Mouse (Mus musculus): ENCODE data around the gene Gm20388. TPM values are rescaled to one million over a fixed set of nuclear protein-coding genes. Genes with fewer than 3 reads are reported as not detected.
A peak's percentile ranks its signal among the peaks of the same experiment; 100 is the strongest.
"Not testable (repeated sequence)": the region's sequence is repeated elsewhere in the genome, so short reads cannot be mapped to it uniquely, and the experiment has no call there.

The Gm20388 gene
- polyA plus RNA-seq, 1 experiment from 2014 or later: not detected

DNA sequence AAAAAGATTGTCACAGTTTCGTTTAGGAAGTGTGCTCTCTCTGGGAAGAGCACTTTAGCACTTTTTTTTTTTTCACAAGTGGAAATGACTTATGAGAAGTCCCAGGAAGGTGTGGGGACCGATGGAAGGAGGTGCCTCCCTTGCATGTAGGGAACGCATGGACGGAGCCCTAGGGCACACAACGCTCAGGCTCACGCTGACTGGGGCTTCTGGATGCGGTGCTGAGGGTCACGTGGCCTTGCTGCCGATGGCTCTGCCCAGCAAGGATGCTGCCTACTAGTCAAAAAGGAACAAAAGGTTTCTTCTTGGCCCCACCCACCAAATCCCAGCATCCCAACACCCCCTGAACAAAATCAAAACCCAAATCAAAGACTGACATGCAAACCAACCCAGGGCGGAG lies 2718.7 kb downstream of the Gm20388 start:
- WGBS: 61% methylated on average over 10 of the region's 10 CpGs
- Histone ChIP-seq H3K4me1 (replicated peaks; ENCODE audit: control insufficient read depth, insufficient read depth, low read length) (no peaks in the 10 kb centered on the region; the same call in 1 of the 2 replicates), H3K4me2 (replicated peaks; ENCODE audit: low read depth) (no peak overlapping the region), H3K36me3 (ENCODE audit: control insufficient read depth, insufficient read depth) (peaks cover 13% of the 10 kb centered on the region; the same call in 1 of the 2 replicates), H3K27me3 (replicated peaks; ENCODE audit: control insufficient read depth, insufficient read depth, low read length) (no peaks in the 10 kb centered on the region), H3K4me3 (ENCODE audit: low read depth, low read length) (no peak overlapping the region), H3K9ac (ENCODE audit: low read depth, low read length) (no peak overlapping the region), H3K9me3 (ENCODE audit: control insufficient read depth) (no peaks in the 10 kb centered on the region), H3K27ac (ENCODE audit: low read depth, low read length) (no peak overlapping the region)
- TF ChIP-seq CTCF (IDR thresholded peaks at IDR 0.05; ENCODE audit: low read depth): no peak
- no peak for ATAC-seq

GRCm38 (mm10) chr8:122630696-122631095 lies 2720.1 kb downstream of the Gm20388 start:
- WGBS: 52% methylated on average over 22 of the region's 22 CpGs
- peaks cover 16% of the 10 kb centered on the region; the same call in 1 of the 2 replicates for H3K36me3 ChIP-seq (ENCODE audit: control insufficient read depth, insufficient read depth)
- H3K4me3 ChIP-seq (ENCODE audit: low read depth, low read length): peak overlapping the region; percentile 9; the same call in 1 of the 2 replicates
- peak overlapping the region; percentile 37; the same call in 1 of the 2 replicates for H3K4me2 ChIP-seq (replicated peaks; ENCODE audit: low read depth)
- no peak for TF ChIP-seq CTCF (IDR thresholded peaks at IDR 0.05; ENCODE audit: low read depth)
- H3K27ac ChIP-seq (ENCODE audit: low read depth, low read length): 0 out of 2 replicates have a peak overlapping the region, but pooled peaks have one; percentile 21
- peaks cover 3% of the 10 kb centered on the region; the same call in 1 of the 2 replicates for H3K4me1 ChIP-seq (replicated peaks; ENCODE audit: control insufficient read depth, insufficient read depth, low read length)
- H3K9me3 ChIP-seq (ENCODE audit: control insufficient read depth): no peaks in the 10 kb centered on the region
- no peak overlapping the region for H3K9ac ChIP-seq (ENCODE audit: low read depth, low read length)
- no peak for ATAC-seq
- H3K27me3 ChIP-seq (replicated peaks; ENCODE audit: control insufficient read depth, insufficient read depth, low read length): no peaks in the 10 kb centered on the region

DNA sequence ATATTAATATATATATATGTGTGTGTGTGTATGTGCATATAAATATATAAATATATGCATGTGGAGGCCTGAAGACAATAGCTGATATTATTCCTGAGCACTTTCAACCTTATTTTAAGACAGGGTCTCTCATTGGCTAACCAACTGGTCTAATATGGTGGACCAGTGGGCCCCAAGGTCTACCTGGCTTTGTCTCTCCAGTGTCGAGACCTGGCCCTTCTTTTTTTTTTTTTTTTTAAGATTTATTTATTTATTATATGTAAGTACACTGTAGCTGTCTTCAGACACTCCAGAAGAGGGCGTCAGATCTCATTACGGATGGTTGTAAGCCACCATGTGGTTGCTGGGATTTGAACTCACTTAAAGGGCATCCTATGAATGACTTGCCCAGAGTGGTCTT lies 2721.5 kb downstream of the Gm20388 start:
- not testable (repeated sequence) for H3K4me3 ChIP-seq (ENCODE audit: low read depth, low read length); H3K9me3 ChIP-seq (ENCODE audit: control insufficient read depth); H3K4me1 ChIP-seq (replicated peaks; ENCODE audit: control insufficient read depth, insufficient read depth, low read length); H3K9ac ChIP-seq (ENCODE audit: low read depth, low read length); ATAC-seq; H3K4me2 ChIP-seq (replicated peaks; ENCODE audit: low read depth); H3K27ac ChIP-seq (ENCODE audit: low read depth, low read length); H3K27me3 ChIP-seq (replicated peaks; ENCODE audit: control insufficient read depth, insufficient read depth, low read length)
- 73% methylated on average over 3 of the region's 3 CpGs for WGBS
- peaks cover 16% of the 10 kb centered on the region; the same call in 1 of the 2 replicates for H3K36me3 ChIP-seq (ENCODE audit: control insufficient read depth, insufficient read depth)

DNA sequence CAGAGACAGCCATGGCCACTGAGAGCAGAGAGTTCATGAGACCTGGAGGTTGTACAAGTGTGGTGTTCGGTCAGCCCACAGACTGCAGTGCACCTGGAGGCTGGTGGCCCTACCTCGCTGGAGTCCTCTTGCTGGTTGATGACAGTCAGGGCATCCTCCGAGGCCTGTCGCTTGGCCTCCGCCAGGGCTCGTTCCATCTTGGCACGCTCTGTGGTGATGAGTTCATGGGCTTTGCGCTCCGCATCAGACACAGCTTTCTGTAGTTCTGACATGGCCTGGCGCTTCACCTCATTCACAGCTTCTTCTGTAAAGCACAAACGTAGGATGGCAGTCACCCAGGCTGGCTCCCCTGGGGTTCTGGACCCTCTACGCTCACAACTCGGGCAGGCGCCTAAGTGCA lies 2722.6 kb downstream of the Gm20388 start:
- Histone ChIP-seq H3K27ac (ENCODE audit: low read depth, low read length) (no peak overlapping the region), H3K4me2 (replicated peaks; ENCODE audit: low read depth) (no peak overlapping the region), H3K27me3 (replicated peaks; ENCODE audit: control insufficient read depth, insufficient read depth, low read length) (no peaks in the 10 kb centered on the region), H3K9ac (ENCODE audit: low read depth, low read length) (no peak overlapping the region), H3K9me3 (ENCODE audit: control insufficient read depth) (no peaks in the 10 kb centered on the region), H3K4me1 (replicated peaks; ENCODE audit: control insufficient read depth, insufficient read depth, low read length) (peaks cover 9% of the 10 kb centered on the region; the same call in 1 of the 2 replicates), H3K36me3 (ENCODE audit: control insufficient read depth, insufficient read depth) (peaks cover 16% of the 10 kb centered on the region; the same call in 1 of the 2 replicates), H3K4me3 (ENCODE audit: low read depth, low read length) (no peak overlapping the region)
- 94% methylated on average over 14 of the region's 14 CpGs for WGBS
- TF ChIP-seq CTCF (IDR thresholded peaks at IDR 0.05; ENCODE audit: low read depth): no peak
- ATAC-seq: no peak

DNA sequence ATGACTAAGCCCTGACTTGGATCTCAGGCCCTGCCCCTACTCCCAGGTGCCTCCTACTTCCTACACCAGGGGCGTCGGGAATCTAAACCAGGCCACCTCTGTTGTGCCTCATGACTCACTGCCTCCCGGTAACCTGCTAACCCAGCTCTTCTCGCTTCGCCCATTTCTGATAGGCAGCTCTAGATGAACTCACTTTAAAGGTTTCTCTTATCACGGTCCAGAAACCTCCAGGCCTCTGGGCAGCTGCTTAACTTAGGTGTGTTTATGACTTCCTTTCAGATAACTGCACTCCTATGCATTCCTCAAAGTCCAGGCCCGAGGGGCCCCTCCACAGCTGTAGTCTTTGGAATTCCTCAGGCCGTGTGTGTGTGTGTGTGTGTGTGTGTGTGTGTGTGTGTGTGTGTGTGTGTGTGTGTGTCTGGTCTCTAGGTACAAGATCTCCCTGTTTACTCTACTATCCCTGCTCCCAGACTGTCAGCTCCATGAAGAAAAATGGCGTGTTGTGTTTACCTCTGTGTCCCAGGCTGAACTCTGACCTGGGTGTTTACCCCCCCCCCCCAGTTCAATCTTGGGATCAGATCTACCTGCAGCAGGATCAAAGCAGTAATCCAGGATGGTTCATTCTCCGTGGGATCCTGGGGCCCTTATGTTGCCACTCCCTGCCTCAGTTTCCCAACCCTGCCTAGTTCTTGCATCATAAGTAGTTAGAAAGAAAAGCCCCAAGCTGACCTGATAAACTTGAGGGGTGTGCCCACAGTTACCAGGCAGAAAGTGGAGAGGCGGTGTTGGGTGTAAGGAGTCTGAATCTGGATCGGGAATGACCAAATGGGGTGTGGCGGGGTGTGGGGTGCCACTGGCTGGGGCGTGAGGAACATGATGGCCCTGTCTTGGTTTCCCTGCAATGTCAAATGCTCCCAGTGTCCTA lies 2725.5 kb downstream of the Gm20388 start:
- peak; percentile 95 for ATAC-seq
- Histone ChIP-seq H3K27me3 (replicated peaks; ENCODE audit: control insufficient read depth, insufficient read depth, low read length) (no peaks in the 10 kb centered on the region), H3K27ac (ENCODE audit: low read depth, low read length) (peak overlapping the region; percentile 79), H3K9ac (ENCODE audit: low read depth, low read length) (no peak overlapping the region), H3K36me3 (ENCODE audit: control insufficient read depth, insufficient read depth) (peaks cover 16% of the 10 kb centered on the region; the same call in 1 of the 2 replicates), H3K4me2 (replicated peaks; ENCODE audit: low read depth) (0 out of 2 replicates have a peak overlapping the region, but pooled peaks have one; percentile 37), H3K9me3 (ENCODE audit: control insufficient read depth) (no peaks in the 10 kb centered on the region), H3K4me1 (replicated peaks; ENCODE audit: control insufficient read depth, insufficient read depth, low read length) (peaks cover 19% of the 10 kb centered on the region; the same call in 1 of the 2 replicates), H3K4me3 (ENCODE audit: low read depth, low read length) (no peak overlapping the region)
- 20% methylated on average over 14 of the region's 14 CpGs for WGBS
- peak; percentile 37 for TF ChIP-seq CTCF (IDR thresholded peaks at IDR 0.05; ENCODE audit: low read depth)

DNA sequence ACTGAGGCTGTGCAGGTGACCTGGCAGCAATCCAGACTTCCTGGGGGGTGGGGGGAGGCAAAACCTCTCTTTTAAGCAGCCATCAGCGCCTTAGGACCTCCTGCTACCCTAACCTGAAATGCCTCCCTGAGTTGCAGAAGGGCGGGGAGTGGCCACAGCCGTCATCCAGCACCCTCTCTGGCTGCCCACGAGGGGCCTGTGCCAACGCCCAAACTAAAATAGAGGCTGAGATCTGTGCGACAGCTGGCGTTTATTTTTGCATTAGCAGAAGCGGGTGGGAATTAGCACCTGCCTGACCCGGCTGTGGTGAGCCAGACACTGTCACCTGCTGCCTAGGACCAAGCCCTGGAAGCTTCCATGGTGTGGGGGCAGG lies 2726.1 kb downstream of the Gm20388 start:
- 34% methylated on average over 9 of the region's 9 CpGs for WGBS
- peaks cover 16% of the 10 kb centered on the region; the same call in 1 of the 2 replicates for H3K36me3 ChIP-seq (ENCODE audit: control insufficient read depth, insufficient read depth)
- no peak overlapping the region for H3K4me3 ChIP-seq (ENCODE audit: low read depth, low read length)
- H3K27me3 ChIP-seq (replicated peaks; ENCODE audit: control insufficient read depth, insufficient read depth, low read length): no peaks in the 10 kb centered on the region
- no peak for ATAC-seq
- no peak for TF ChIP-seq CTCF (IDR thresholded peaks at IDR 0.05; ENCODE audit: low read depth)
- H3K4me1 ChIP-seq (replicated peaks; ENCODE audit: control insufficient read depth, insufficient read depth, low read length): peaks cover 19% of the 10 kb centered on the region; the same call in 1 of the 2 replicates
- no peak overlapping the region for H3K9ac ChIP-seq (ENCODE audit: low read depth, low read length)
- H3K4me2 ChIP-seq (replicated peaks; ENCODE audit: low read depth): 0 out of 2 replicates have a peak overlapping the region, but pooled peaks have one; percentile 37
- no peaks in the 10 kb centered on the region for H3K9me3 ChIP-seq (ENCODE audit: control insufficient read depth)
- H3K27ac ChIP-seq (ENCODE audit: low read depth, low read length): peak overlapping the region; percentile 79
